Mouse (Mus musculus) liver, postnatal 0 days (tissue): ENCODE results near the gene Plekhg2. TPM values are rescaled to one million over a fixed set of nuclear protein-coding genes. Genes with fewer than 3 reads are reported as not detected.
A peak's percentile ranks its signal among the peaks of the same experiment; 100 is the strongest.

ENCODE experiments used
- ATAC-seq: fragments of 200-750 bp; cut with Nextera tagmentation; 2 replicates; pipeline ENCODE4 v1.8.0; 2017; ENCODE audit warnings: mild to moderate bottlenecking, moderate library complexity
- DNase-seq: peaks from one replicate; pipeline ENCODE4 v3.0.0-alpha.2; 2016
- H3K27ac ChIP-seq: fragments of 300-500 bp; sonication (generic); 2 replicates; pipeline ENCODE4 v1.5.1; 2014; ENCODE audit warnings: antibody characterized with exemption, moderate library complexity, mild to moderate bottlenecking, low read depth
- H3K27me3 ChIP-seq: fragments of 300-500 bp; sonication (generic); 2 replicates; pipeline ENCODE4 v1.6.1; 2014; ENCODE audit warnings: low read length, control low read depth, mixed read lengths; ENCODE audit not compliant: insufficient read depth
- H3K36me3 ChIP-seq: fragments of 300-500 bp; sonication (generic); replicated peaks from 2 replicates; pipeline ENCODE4 v1.6.1; 2014; ENCODE audit warnings: mild to moderate bottlenecking, control low read depth, low read length, moderate library complexity, mixed read lengths; ENCODE audit not compliant: insufficient read depth
- H3K4me1 ChIP-seq: fragments of 300-500 bp; sonication (generic); 2 replicates; pipeline ENCODE4 v1.6.1; 2014; ENCODE audit warnings: antibody characterized with exemption, mild to moderate bottlenecking, control low read depth; ENCODE audit not compliant: insufficient read depth
- H3K4me2 ChIP-seq: fragments of 300-500 bp; sonication (generic); 2 replicates; pipeline ENCODE4 v1.6.1; 2014; ENCODE audit warnings: low read depth, mild to moderate bottlenecking, low read length, moderate library complexity, mixed read lengths
- H3K4me3 ChIP-seq: fragments of 300-500 bp; sonication (generic); 2 replicates; pipeline ENCODE4 v1.5.1; 2014; ENCODE audit warnings: low read depth, low read length
- H3K9ac ChIP-seq: fragments of 300-500 bp; sonication (generic); replicated peaks from 2 replicates; pipeline ENCODE4 v1.6.1; 2014; ENCODE audit warnings: mild to moderate bottlenecking, moderate library complexity
- H3K9me3 ChIP-seq: fragments of 300-500 bp; sonication (generic); 2 replicates; pipeline ENCODE4 v1.6.1; 2016; ENCODE audit warnings: mild to moderate bottlenecking, control low read depth, low read length, mixed read lengths
- CTCF ChIP-seq: sonication (generic); IDR thresholded peaks from 2 replicates; pipeline ENCODE4 v1.5.1; 2016; ENCODE audit warnings: antibody characterized with exemption, low read depth
- EP300 ChIP-seq: IDR thresholded peaks from 2 replicates; pipeline ENCODE4 v1.6.1; 2016; ENCODE audit warnings: antibody characterized with exemption, low read depth, mild to moderate bottlenecking
- WGBS: fragments of 180-500 bp; shearing (Covaris S2); extraction: QIAGEN DNeasy Blood & Tissue Kit; methylation state at CpG from one replicate; pipeline ENCODE4 v1.1.7; 2014; ENCODE audit not compliant: insufficient replicate concordance; 5-methylcytosine and 5-hydroxymethylcytosine counted together
- polyA plus RNA-seq: library from polyadenylated mRNA; unstranded; fragments of >200 nt; fragmentation: Nextera tagmentation; extraction: Ambion mirVana; gene quantifications from 2 replicates; pipeline ENCODE4 v1.2.1, GENCODE M21; 2015

Plekhg2 gene
- polyA plus RNA-seq, 1 experiment from 2014 or later = 3.9 TPM

DNA sequence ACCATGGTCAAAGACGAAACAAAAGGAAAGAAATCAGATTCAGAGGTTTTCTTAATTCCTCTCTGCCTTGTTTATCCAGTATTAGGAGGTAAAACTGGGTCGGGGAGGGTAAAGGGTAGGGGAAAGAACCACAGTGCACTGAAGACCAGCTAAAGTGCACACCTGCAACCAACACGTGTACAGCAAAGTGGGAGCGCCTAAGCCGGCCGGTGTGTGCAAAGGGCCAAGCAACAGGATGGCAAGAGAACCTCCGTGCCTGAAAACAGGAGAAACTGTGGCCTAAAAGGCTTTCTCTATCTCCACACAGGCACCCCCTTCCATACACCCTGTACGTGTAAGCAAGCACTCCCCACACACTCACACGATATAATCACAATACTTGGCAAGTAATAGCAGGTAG is 12.8 kb upstream of the Plekhg2 start:
- TF ChIP-seq CTCF (no peak), EP300 (no peak)
- Histone ChIP-seq H3K4me3 (no peak overlapping the region), H3K4me2 (0 out of 2 replicates have a peak overlapping the region, but pooled peaks have one; percentile 36), H3K9me3 (no peaks in the 10 kb centered on the region), H3K4me1 (peaks cover 58% of the 10 kb centered on the region), H3K9ac (0 out of 2 replicates have a peak overlapping the region, but pooled peaks have one; percentile 21), H3K27ac (peak overlapping the region; percentile 100), H3K36me3 (peaks cover 14% of the 10 kb centered on the region), H3K27me3 (no peaks in the 10 kb centered on the region)
- DNase-seq (no peak), ATAC-seq (no peak)
- WGBS = 78% methylated on average over 9 of the region's 9 CpGs

DNA sequence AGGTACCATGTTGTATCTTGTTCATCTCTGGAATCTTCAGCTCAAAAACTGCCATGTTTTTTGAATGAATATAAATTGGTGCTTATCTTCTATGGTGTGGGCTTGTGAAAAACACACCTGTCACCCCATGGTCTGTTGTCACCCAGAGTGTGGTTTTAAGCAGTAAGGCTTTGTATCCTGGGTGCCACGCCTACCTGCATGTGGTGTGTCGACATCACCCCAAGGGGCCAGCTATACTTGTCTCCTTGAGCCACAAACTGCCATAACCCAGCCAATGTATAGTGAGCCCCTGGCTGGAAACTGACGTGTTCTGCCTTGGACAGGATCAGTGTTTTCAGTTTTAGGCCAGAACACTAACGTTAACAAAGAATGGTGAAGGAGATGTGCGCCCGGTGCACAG is 11.8 kb upstream of the Plekhg2 start:
- H3K9me3 ChIP-seq = no peaks in the 10 kb centered on the region
- DNase-seq = peak; percentile 49
- no peak overlapping the region for H3K4me3 ChIP-seq
- no peaks in the 10 kb centered on the region for H3K27me3 ChIP-seq
- TF ChIP-seq CTCF = no peak
- TF ChIP-seq EP300 = no peak
- peak overlapping the region; percentile 100 for H3K27ac ChIP-seq
- 60% methylated on average over 6 of the region's 6 CpGs for WGBS
- ATAC-seq = no peak
- H3K9ac ChIP-seq = no peak overlapping the region
- peaks cover 65% of the 10 kb centered on the region for H3K4me1 ChIP-seq
- H3K36me3 ChIP-seq = peaks cover 7% of the 10 kb centered on the region
- H3K4me2 ChIP-seq = no peak overlapping the region

- peak overlapping the region; percentile 100 for H3K27ac ChIP-seq
- no peaks in the 10 kb centered on the region for H3K27me3 ChIP-seq
- H3K4me3 ChIP-seq = no peak overlapping the region
- H3K4me1 ChIP-seq = peaks cover 65% of the 10 kb centered on the region
- H3K36me3 ChIP-seq = peaks cover 5% of the 10 kb centered on the region
- no peak for DNase-seq
- H3K4me2 ChIP-seq = peak overlapping the region; percentile 80
- 65% methylated on average over 4 of the region's 4 CpGs for WGBS
- peak overlapping the region; percentile 77 for H3K9ac ChIP-seq
- H3K9me3 ChIP-seq = no peaks in the 10 kb centered on the region
- TF ChIP-seq CTCF (no peak), EP300 (no peak)
- no peak for ATAC-seq
Observed at GRCm38 (mm10) chr7:28383606-28384005, 11.2 kb upstream of the Plekhg2 start.

GRCm38 (mm10) chr7:28382981-28383396 is 10.6 kb upstream of the Plekhg2 start:
- peaks cover 3% of the 10 kb centered on the region for H3K36me3 ChIP-seq
- ATAC-seq = peak; percentile 65
- H3K4me3 ChIP-seq = peak overlapping the region; percentile 48
- TF ChIP-seq CTCF (no peak), EP300 (peak; percentile 86)
- H3K9me3 ChIP-seq = no peaks in the 10 kb centered on the region
- H3K9ac ChIP-seq = peak overlapping the region; percentile 77
- peak overlapping the region; percentile 100 for H3K27ac ChIP-seq
- peak overlapping the region; percentile 80 for H3K4me2 ChIP-seq
- DNase-seq = peak; percentile 85
- H3K27me3 ChIP-seq = no peaks in the 10 kb centered on the region
- 2% methylated on average over 11 of the region's 11 CpGs for WGBS
- peaks cover 67% of the 10 kb centered on the region for H3K4me1 ChIP-seq

- TF ChIP-seq EP300 (no peak), CTCF (no peak)
- ATAC-seq (peak; percentile 5), DNase-seq (peak; percentile 70)
- peak overlapping the region; percentile 100 for H3K27ac ChIP-seq
- peaks cover 8% of the 10 kb centered on the region for H3K36me3 ChIP-seq
- WGBS = 6% methylated on average over 11 of the region's 12 CpGs
- H3K4me1 ChIP-seq = peaks cover 70% of the 10 kb centered on the region
- peak overlapping the region; percentile 80 for H3K4me2 ChIP-seq
- H3K9me3 ChIP-seq = no peaks in the 10 kb centered on the region
- H3K9ac ChIP-seq = peak overlapping the region; percentile 77
- H3K4me3 ChIP-seq = peak overlapping the region; percentile 48
- no peaks in the 10 kb centered on the region for H3K27me3 ChIP-seq
Observed at GRCm38 (mm10) chr7:28382347-28382951, 10.1 kb upstream of the Plekhg2 start.

DNA sequence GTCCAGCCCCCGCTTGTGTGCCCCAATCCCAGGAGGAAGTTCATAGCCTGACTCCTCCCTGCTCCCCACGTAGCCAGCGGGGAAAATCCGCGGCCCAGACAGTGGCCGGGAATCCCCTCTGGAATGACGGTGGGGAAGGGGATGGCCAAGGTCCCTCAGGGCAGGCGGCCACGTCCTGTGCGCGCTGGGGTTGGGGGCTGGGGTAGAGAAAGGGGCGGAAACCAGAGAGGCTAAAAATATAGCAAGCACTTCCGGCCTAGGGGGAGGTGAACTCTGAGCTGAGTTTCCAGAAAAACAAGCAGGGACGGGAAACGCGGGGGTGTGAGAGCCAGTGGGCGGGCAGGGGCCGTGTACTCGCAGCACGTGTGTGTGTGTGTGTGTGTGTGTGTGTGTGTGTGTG is 9.5 kb upstream of the Plekhg2 start:
- Histone ChIP-seq H3K4me2 (peak overlapping the region; percentile 80), H3K36me3 (peaks cover 13% of the 10 kb centered on the region), H3K9ac (peak overlapping the region; percentile 77), H3K27me3 (no peaks in the 10 kb centered on the region), H3K4me1 (peaks cover 70% of the 10 kb centered on the region), H3K27ac (peak overlapping the region; percentile 100), H3K4me3 (peak overlapping the region; percentile 48), H3K9me3 (no peaks in the 10 kb centered on the region)
- peak; percentile 26 for ATAC-seq
- under 1% methylated on average over 17 of the region's 20 CpGs for WGBS
- DNase-seq = peak; percentile 88
- no peak for TF ChIP-seq CTCF
- peak; percentile 79 for TF ChIP-seq EP300
